Mouse (Mus musculus): ENCODE measurements around the gene Hltf. TPM values are rescaled to one million over a fixed set of nuclear protein-coding genes. Genes with fewer than 3 reads are reported as not detected.

Hltf gene
- polyA plus RNA-seq, 1 experiment from 2014 or later: 22.6 TPM

GRCm38 (mm10) chr3:20145696-20146113 is 88.1 kb downstream of the Hltf start:
- 88% methylated on average over 1 of the region's 1 CpGs for WGBS
- no peak for ATAC-seq (ENCODE audit: insufficient read depth, low FRiP score, low TSS enrichment)

GRCm38 (mm10) chr3:20146884-20147395 is 89.3 kb downstream of the Hltf start:
- no peaks in the 10 kb centered on the region for H3K9me3 ChIP-seq (ENCODE audit: control insufficient read depth, low read length)
- no peak for DNase-seq (ENCODE audit: low spot score)

More at GRCm38 (mm10) chr3:20145696-20146113, 88.1 kb downstream of the Hltf start:
- DNase-seq (ENCODE audit: low spot score): no peak
- Histone ChIP-seq H3K27ac (ENCODE audit: low read depth, low read length) (no peak overlapping the region), H3K9ac (ENCODE audit: low read length) (no peak overlapping the region), H3K4me2 (ENCODE audit: low read depth) (no peak overlapping the region), H3K9me3 (ENCODE audit: control insufficient read depth, low read length) (no peaks in the 10 kb centered on the region), H3K4me3 (ENCODE audit: low read depth, low read length) (no peak overlapping the region), H3K36me3 (ENCODE audit: control insufficient read depth, insufficient read depth, low read length) (no peaks in the 10 kb centered on the region), H3K4me1 (ENCODE audit: control insufficient read depth, insufficient read depth, low read length) (no peaks in the 10 kb centered on the region), H3K27me3 (ENCODE audit: control insufficient read depth, insufficient read depth, low read length) (no peaks in the 10 kb centered on the region)

GRCm38 (mm10) chr3:20147647-20148046 is 90.0 kb downstream of the Hltf start:
- Histone ChIP-seq H3K4me3 (ENCODE audit: low read depth, low read length) (no peak overlapping the region), H3K36me3 (ENCODE audit: control insufficient read depth, insufficient read depth, low read length) (no peaks in the 10 kb centered on the region), H3K27me3 (ENCODE audit: control insufficient read depth, insufficient read depth, low read length) (no peaks in the 10 kb centered on the region), H3K9me3 (ENCODE audit: control insufficient read depth, low read length) (no peaks in the 10 kb centered on the region), H3K27ac (ENCODE audit: low read depth, low read length) (no peak overlapping the region), H3K4me1 (ENCODE audit: control insufficient read depth, insufficient read depth, low read length) (no peaks in the 10 kb centered on the region), H3K4me2 (ENCODE audit: low read depth) (no peak overlapping the region), H3K9ac (ENCODE audit: low read length) (no peak overlapping the region)
- DNase-seq (ENCODE audit: low spot score) (no peak), ATAC-seq (ENCODE audit: insufficient read depth, low FRiP score, low TSS enrichment) (no peak)
- 89% methylated on average over 5 of the region's 5 CpGs for WGBS

More at GRCm38 (mm10) chr3:20146884-20147395, 89.3 kb downstream of the Hltf start:
- Histone ChIP-seq H3K9ac (ENCODE audit: low read length) (no peak overlapping the region), H3K36me3 (ENCODE audit: control insufficient read depth, insufficient read depth, low read length) (no peaks in the 10 kb centered on the region), H3K27me3 (ENCODE audit: control insufficient read depth, insufficient read depth, low read length) (no peaks in the 10 kb centered on the region), H3K27ac (ENCODE audit: low read depth, low read length) (no peak overlapping the region), H3K4me3 (ENCODE audit: low read depth, low read length) (no peak overlapping the region), H3K4me2 (ENCODE audit: low read depth) (no peak overlapping the region), H3K4me1 (ENCODE audit: control insufficient read depth, insufficient read depth, low read length) (no peaks in the 10 kb centered on the region)
- 76% methylated on average over 7 of the region's 7 CpGs for WGBS
- no peak for ATAC-seq (ENCODE audit: insufficient read depth, low FRiP score, low TSS enrichment)

- 85% methylated on average over 2 of the region's 2 CpGs for WGBS
- H3K27me3 ChIP-seq (ENCODE audit: control insufficient read depth, insufficient read depth, low read length): no peaks in the 10 kb centered on the region
- H3K9ac ChIP-seq (ENCODE audit: low read length): no peak overlapping the region
- no peaks in the 10 kb centered on the region for H3K4me1 ChIP-seq (ENCODE audit: control insufficient read depth, insufficient read depth, low read length)
- no peak overlapping the region for H3K4me2 ChIP-seq (ENCODE audit: low read depth)
- no peaks in the 10 kb centered on the region for H3K36me3 ChIP-seq (ENCODE audit: control insufficient read depth, insufficient read depth, low read length)
- H3K4me3 ChIP-seq (ENCODE audit: low read depth, low read length): no peak overlapping the region
- ATAC-seq (ENCODE audit: insufficient read depth, low FRiP score, low TSS enrichment): no peak
- no peaks in the 10 kb centered on the region for H3K9me3 ChIP-seq (ENCODE audit: control insufficient read depth, low read length)
- no peak for DNase-seq (ENCODE audit: low spot score)
- no peak overlapping the region for H3K27ac ChIP-seq (ENCODE audit: low read depth, low read length)
Measured at GRCm38 (mm10) chr3:20150511-20150910, 92.9 kb downstream of the Hltf start.

- ATAC-seq (ENCODE audit: insufficient read depth, low FRiP score, low TSS enrichment) (no peak), DNase-seq (ENCODE audit: low spot score) (no peak)
- 93% methylated on average over 3 of the region's 3 CpGs for WGBS
- Histone ChIP-seq H3K9me3 (ENCODE audit: control insufficient read depth, low read length) (no peaks in the 10 kb centered on the region), H3K27ac (ENCODE audit: low read depth, low read length) (no peak overlapping the region), H3K4me3 (ENCODE audit: low read depth, low read length) (no peak overlapping the region), H3K36me3 (ENCODE audit: control insufficient read depth, insufficient read depth, low read length) (no peaks in the 10 kb centered on the region), H3K4me1 (ENCODE audit: control insufficient read depth, insufficient read depth, low read length) (no peaks in the 10 kb centered on the region), H3K9ac (ENCODE audit: low read length) (no peak overlapping the region), H3K27me3 (ENCODE audit: control insufficient read depth, insufficient read depth, low read length) (no peaks in the 10 kb centered on the region), H3K4me2 (ENCODE audit: low read depth) (no peak overlapping the region)
Measured at GRCm38 (mm10) chr3:20151651-20152050, 94.0 kb downstream of the Hltf start.

- Histone ChIP-seq H3K27me3 (ENCODE audit: control insufficient read depth, insufficient read depth, low read length) (no peaks in the 10 kb centered on the region), H3K4me2 (ENCODE audit: low read depth) (peak within 1 kb of the TSS; percentile 94), H3K4me3 (ENCODE audit: low read depth, low read length) (peak within 1 kb of the TSS; percentile 53), H3K9ac (ENCODE audit: low read length) (peak within 1 kb of the TSS; percentile 64), H3K9me3 (ENCODE audit: control insufficient read depth, low read length) (no peaks in the 10 kb centered on the region), H3K4me1 (ENCODE audit: control insufficient read depth, insufficient read depth, low read length) (no peaks in the 10 kb centered on the region), H3K27ac (ENCODE audit: low read depth, low read length) (no peak within 1 kb of the TSS), H3K36me3 (ENCODE audit: control insufficient read depth, insufficient read depth, low read length) (no peaks in the 10 kb centered on the region)
- WGBS: under 1% methylated on average over 67 of the region's 73 CpGs
- DNase-seq (ENCODE audit: low spot score) (peak; percentile 65), ATAC-seq (ENCODE audit: insufficient read depth, low FRiP score, low TSS enrichment) (peak; percentile 96)
Measured at GRCm38 (mm10) chr3:20154531-20155367, 97.1 kb downstream of the Hltf start, which contains the start of gene Gyg. Gyg (minus strand) TSS chr3:20155317.

- no peak for ATAC-seq (ENCODE audit: insufficient read depth, low FRiP score, low TSS enrichment)
- no peak overlapping the region for H3K9ac ChIP-seq (ENCODE audit: low read length)
- 85% methylated on average over 6 of the region's 6 CpGs for WGBS
- H3K4me1 ChIP-seq (ENCODE audit: control insufficient read depth, insufficient read depth, low read length): no peaks in the 10 kb centered on the region
- peak overlapping the region; percentile 94 for H3K4me2 ChIP-seq (ENCODE audit: low read depth)
- H3K27ac ChIP-seq (ENCODE audit: low read depth, low read length): no peak overlapping the region
- no peaks in the 10 kb centered on the region for H3K27me3 ChIP-seq (ENCODE audit: control insufficient read depth, insufficient read depth, low read length)
- H3K9me3 ChIP-seq (ENCODE audit: control insufficient read depth, low read length): no peaks in the 10 kb centered on the region
- H3K36me3 ChIP-seq (ENCODE audit: control insufficient read depth, insufficient read depth, low read length): no peaks in the 10 kb centered on the region
- H3K4me3 ChIP-seq (ENCODE audit: low read depth, low read length): peak overlapping the region; percentile 53
- DNase-seq (ENCODE audit: low spot score): no peak
Measured at GRCm38 (mm10) chr3:20155476-20155875, 97.9 kb downstream of the Hltf start.

- no peak for ATAC-seq (ENCODE audit: insufficient read depth, low FRiP score, low TSS enrichment)
- Histone ChIP-seq H3K4me3 (ENCODE audit: low read depth, low read length) (no peak overlapping the region), H3K9ac (ENCODE audit: low read length) (no peak overlapping the region), H3K4me1 (ENCODE audit: control insufficient read depth, insufficient read depth, low read length) (no peaks in the 10 kb centered on the region), H3K27ac (ENCODE audit: low read depth, low read length) (no peak overlapping the region), H3K27me3 (ENCODE audit: control insufficient read depth, insufficient read depth, low read length) (no peaks in the 10 kb centered on the region), H3K36me3 (ENCODE audit: control insufficient read depth, insufficient read depth, low read length) (no peaks in the 10 kb centered on the region), H3K4me2 (ENCODE audit: low read depth) (no peak overlapping the region), H3K9me3 (ENCODE audit: control insufficient read depth, low read length) (no peaks in the 10 kb centered on the region)
- whole genome bisulfite sequencing: 89% methylated on average over 1 of the region's 1 CpGs
- no peak for DNase-seq (ENCODE audit: low spot score)
Measured at GRCm38 (mm10) chr3:20167487-20167886, 109.9 kb downstream of the Hltf start.

All from neural tube, embryonic 11.5 days (tissue).